Mouse (Mus musculus) heart, postnatal 0 days (tissue): Measurements from ENCODE around the gene Etfbkmt.

Experiments
- CTCF ChIP-seq: IDR thresholded peaks from 2 replicates; pipeline ENCODE4 v1.5.1; 2016; ENCODE audit warnings: antibody characterized with exemption, control low read depth, low read depth
- EP300 ChIP-seq: IDR thresholded peaks from 2 replicates; pipeline ENCODE4 v1.6.1; 2016; ENCODE audit warnings: antibody characterized with exemption, low read depth

DNA sequence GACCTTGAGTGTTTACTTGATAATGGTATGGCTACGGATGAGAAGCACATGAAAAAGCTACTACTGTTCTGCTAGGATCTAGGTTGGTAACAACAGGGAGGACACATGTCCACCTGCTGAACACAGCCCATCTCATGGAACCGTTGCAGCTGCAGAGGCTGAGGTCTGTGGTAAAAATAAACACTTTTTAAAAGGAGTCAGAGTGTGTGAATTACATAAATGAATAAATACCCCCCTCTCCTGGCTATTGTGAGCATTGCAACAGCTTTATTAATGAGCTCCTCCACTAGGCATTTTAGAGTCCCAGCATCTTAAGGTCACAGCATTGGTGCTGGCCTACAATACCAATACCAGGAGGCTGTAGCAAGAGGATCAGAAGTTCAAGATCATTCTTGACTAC lies 19.8 kb upstream of the Etfbkmt start:
- peak; percentile 79 for TF ChIP-seq CTCF
- TF ChIP-seq EP300 = no peak
